8 mouse cellular contexts compared by ENCODE assay signal in genomic region chr10:128337306-128338181, GRCm38 (mm10). TPM values are rescaled to one million over a fixed set of nuclear protein-coding genes. Genes with fewer than 3 reads are reported as not detected.
DNase-seq lines count a peak whose midpoint lies in the region; ATAC-seq lines count a peak whose summit lies in the region.

Cs (plus strand) TSS chr10:128337734.

- peaks cover 18% of the 10 kb centered on the region for H3K4me1 ChIP-seq in hindbrain, embryonic 16.5 days (ENCODE audit: control insufficient read depth, insufficient read depth, low read depth, low read length)

- no peaks in the 10 kb centered on the region for H3K36me3 ChIP-seq in hindbrain, embryonic 16.5 days (ENCODE audit: control insufficient read depth, insufficient read depth, low read length)
- H3K36me3 ChIP-seq in macrophage (ENCODE audit: inconsistent target) = no peaks in the 10 kb centered on the region

- ATAC-seq in hindbrain, embryonic 16.5 days = peak; percentile 99

- H3K9me3 ChIP-seq in hindbrain, embryonic 16.5 days (ENCODE audit: control insufficient read depth, low read length) = no peaks in the 10 kb centered on the region

- H3K9ac ChIP-seq in hindbrain, embryonic 16.5 days (ENCODE audit: low read depth, low read length) = peak within 1 kb of the TSS; percentile 90

- peak within 1 kb of the TSS; percentile 91 for H3K4me2 ChIP-seq in hindbrain, embryonic 16.5 days (ENCODE audit: low read length)

- WGBS in hindbrain, embryonic 16.5 days = under 1% methylated on average over 58 of the region's 61 CpGs
- under 1% methylated on average over 47 of the region's 61 CpGs for WGBS in macrophage (ENCODE audit: missing documents)

- peaks cover 46% of the 10 kb centered on the region for H3K79me2 ChIP-seq in macrophage (ENCODE audit: inconsistent target)

- peak within 1 kb of the TSS; percentile 94 for H3K27ac ChIP-seq in hindbrain, embryonic 16.5 days (ENCODE audit: low read depth, low read length)
- peak within 1 kb of the TSS; percentile 77 for H3K27ac ChIP-seq in macrophage

- H3K4me3 ChIP-seq in hindbrain, embryonic 16.5 days (ENCODE audit: low read length) = peak within 1 kb of the TSS; percentile 84
- peak within 1 kb of the TSS; percentile 72 for H3K4me3 ChIP-seq in macrophage (ENCODE audit: inconsistent target)

- peak; percentile 89 for DNase-seq in WW6 (ENCODE audit: low read depth, low spot score)
- peak; percentile 94 to 97 for DNase-seq in cerebellum, postnatal 4 days (ENCODE audit: low spot score in 2 of 2)
- DNase-seq in gastrocnemius, adult 18-20 months (ENCODE audit: low spot score) = peak; percentile 98
- DNase-seq in left cerebral cortex, adult 18-20 months (ENCODE audit: low spot score in 2 of 2) = peak; percentile 94 to 95
- peak; percentile 96 for DNase-seq in right cerebral cortex, adult 18-20 months
- peak; percentile 87 for DNase-seq in urinary bladder, postnatal 10 days (ENCODE audit: low spot score)

- no peaks in the 10 kb centered on the region for H3K27me3 ChIP-seq in hindbrain, embryonic 16.5 days (replicated peaks; ENCODE audit: control insufficient read depth, insufficient read depth, low read length)

RNA-seq across cellular contexts. Expression of gene Cs, which starts in this region (rescaled TPM):
- 100 to 1,000 TPM; 561 to 590 TPM for total RNA-seq in gastrocnemius, adult 18-20 months (2021)
- 303 and 314 TPM in 2 replicates for polyA plus RNA-seq in hindbrain, embryonic 16.5 days (2015; fragmentation: Nextera tagmentation; extraction: Ambion mirVana)
- total RNA-seq in left cerebral cortex, adult 18-20 months (2021) = 100 to 1,000 TPM; 222 to 232 TPM
- total RNA-seq in macrophage (2018; cell fraction: chromatin; rRNA removed) = 100 to 1,000 TPM in 2 of 26 experiments, 10 to 100 TPM in 24; 40.6 to 106 (median 61.2) TPM
- total RNA-seq in macrophage (2018; cell fraction: cytosol; rRNA removed) = 100 to 1,000 TPM; 102 to 144 (median 114) TPM
- 100 to 1,000 TPM in 6 of 26 experiments, 10 to 100 TPM in 20; 59.8 to 120 (median 88.4) TPM for total RNA-seq in macrophage (2018; cell fraction: nucleus; rRNA removed)
- polyA plus RNA-seq in macrophage (2018) = 94.4 to 128 TPM (median 100 TPM) in 3 replicates

Comparison
In these comparisons a context has a peak if more than half of its experiments do, and no peak if none do; other contexts are left out.
1. Peak in every context shown above with its lines: DNase-seq, ATAC-seq, H3K4me3 ChIP-seq and H3K27ac ChIP-seq.